Mouse (Mus musculus): Measurements from ENCODE around the gene Rps25. TPM values are rescaled to one million over a fixed set of nuclear protein-coding genes. Genes with fewer than 3 reads are reported as not detected.

Rps25 gene
- 174 and 399 TPM in 2 replicates for polyA plus RNA-seq (2012; rRNA removed; ENCODE audit: low replicate concordance)

GRCm38 (mm10) chr9:44406906-44407751 is at the start of gene Rps25, which contains the start of gene Trappc4:
Gene Rps25 (plus strand): TSS chr9:44407139.
Gene Trappc4 (minus strand): TSS chr9:44407600.

GRCm38 (mm10) chr9:44361190-44361917 is 45.6 kb upstream of the Rps25 start, which contains the start of gene Vps11:
Gene Vps11 (minus strand): TSS chr9:44361670.

GRCm38 (mm10) chr9:44379054-44379834 is 27.7 kb upstream of the Rps25 start, which contains the start of gene Hyou1:
Gene Hyou1 (plus strand): TSS chr9:44379490.

GRCm38 (mm10) chr9:44396684-44397411 is 10.1 kb upstream of the Rps25 start, which contains the start of gene Slc37a4:
Gene Slc37a4 (plus strand): TSS chr9:44396852.

GRCm38 (mm10) chr9:44418519-44419385 is 11.8 kb downstream of the Rps25 start, which contains the start of gene Ccdc84:
Gene Ccdc84 (minus strand): TSS chr9:44418569.

GRCm38 (mm10) chr9:44440961-44441360 is 34.0 kb downstream of the Rps25 start, which contains the start of gene Foxr1:
Gene Foxr1 (minus strand): TSS chr9:44441136.

GRCm38 (mm10) chr9:44454891-44455220 is 47.9 kb downstream of the Rps25 start, which contains the start of gene Upk2:
Gene Upk2 (minus strand): TSS chr9:44454976.

Other genes with a start within 250 kb of the Rps25 start
- gene Cbl, start 173.1 kb upstream of the Rps25 start, polyA plus RNA-seq (2012; rRNA removed; ENCODE audit: low replicate concordance): 11.5 and 18.6 TPM in 2 replicates
- gene Ccdc153, start 166.5 kb upstream of the Rps25 start, polyA plus RNA-seq (2012; rRNA removed; ENCODE audit: low replicate concordance): not detected in 2 replicates
- 0.10 and 0.13 TPM in 2 replicates for gene Pdzd3, start 155.7 kb upstream of the Rps25 start, polyA plus RNA-seq (2012; rRNA removed; ENCODE audit: low replicate concordance)
- gene Nlrx1, start 138.5 kb upstream of the Rps25 start, polyA plus RNA-seq (2012; rRNA removed; ENCODE audit: low replicate concordance): 23.7 and 26.2 TPM in 2 replicates
- 4.6 and 20.7 TPM in 2 replicates for gene Abcg4, start 118.5 kb upstream of the Rps25 start, polyA plus RNA-seq (2012; rRNA removed; ENCODE audit: low replicate concordance)
- 27.2 and 45.3 TPM in 2 replicates for gene Hinfp, start 101.5 kb upstream of the Rps25 start, polyA plus RNA-seq (2012; rRNA removed; ENCODE audit: low replicate concordance)
- 64.0 and 72.6 TPM in 2 replicates for gene C2cd2l, start 86.9 kb upstream of the Rps25 start, polyA plus RNA-seq (2012; rRNA removed; ENCODE audit: low replicate concordance)
- gene Dpagt1, start 81.1 kb upstream of the Rps25 start, polyA plus RNA-seq (2012; rRNA removed; ENCODE audit: low replicate concordance): 71.2 and 80.6 TPM in 2 replicates
- 28.0 and 118 TPM in 2 replicates for gene H2afx, start 72.4 kb upstream of the Rps25 start, polyA plus RNA-seq (2012; rRNA removed; ENCODE audit: low replicate concordance)
- gene Hmbs, start 62.9 kb upstream of the Rps25 start, polyA plus RNA-seq (2012; rRNA removed; ENCODE audit: low replicate concordance): 62.0 and 66.6 TPM in 2 replicates
- gene Vps11, start 45.5 kb upstream of the Rps25 start, polyA plus RNA-seq (2012; rRNA removed; ENCODE audit: low replicate concordance): 35.6 and 39.4 TPM in 2 replicates
- 32.6 and 83.1 TPM in 2 replicates for gene Hyou1, start 27.6 kb upstream of the Rps25 start, polyA plus RNA-seq (2012; rRNA removed; ENCODE audit: low replicate concordance)
- 35.9 and 39.9 TPM in 2 replicates for gene Slc37a4, start 10.3 kb upstream of the Rps25 start, polyA plus RNA-seq (2012; rRNA removed; ENCODE audit: low replicate concordance)
- 73.4 and 120 TPM in 2 replicates for gene Trappc4, start 461 bp downstream of the Rps25 start, polyA plus RNA-seq (2012; rRNA removed; ENCODE audit: low replicate concordance)
- gene Ccdc84, start 11.4 kb downstream of the Rps25 start, polyA plus RNA-seq (2012; rRNA removed; ENCODE audit: low replicate concordance): 26.8 and 28.5 TPM in 2 replicates
- not detected in 2 replicates for gene Foxr1, start 34.0 kb downstream of the Rps25 start, polyA plus RNA-seq (2012; rRNA removed; ENCODE audit: low replicate concordance)
- gene Upk2, start 47.8 kb downstream of the Rps25 start, polyA plus RNA-seq (2012; rRNA removed; ENCODE audit: low replicate concordance): 0.14 and 5.6 TPM in 2 replicates
- gene Bcl9l, start 75.7 kb downstream of the Rps25 start, polyA plus RNA-seq (2012; rRNA removed; ENCODE audit: low replicate concordance): 41.1 and 47.8 TPM in 2 replicates
- gene Cxcr5, start 154.7 kb downstream of the Rps25 start, polyA plus RNA-seq (2012; rRNA removed; ENCODE audit: low replicate concordance): 0.24 and 0.46 TPM in 2 replicates
- 24.7 and 33.1 TPM in 2 replicates for gene Ddx6, start 197.8 kb downstream of the Rps25 start, polyA plus RNA-seq (2012; rRNA removed; ENCODE audit: low replicate concordance)